Mouse (Mus musculus) CH12.LX (cell line): ENCODE data around the gene Ptpn4.

Experiments
- BHLHE40 ChIP-seq: IDR thresholded peaks from 2 replicates; pipeline ENCODE4 v1.6.1; 2011; ENCODE audit warnings: mild to moderate bottlenecking, low read depth, low read length, improper control_type of control experiment
- CTCF ChIP-seq, 2 experiments: IDR thresholded peaks in 1 of 2; conservative IDR thresholded peaks in 1 of 2; 2 replicates each; pipeline ENCODE4 v1.5.1; 2011 to 2012; ENCODE audit warnings: low read depth in 2 of 2, low read length in 2 of 2, improper control_type of control experiment in 1 of 2, inconsistent platforms in 1 of 2, mild to moderate bottlenecking in 1 of 2, moderate library complexity in 1 of 2
- EP300 ChIP-seq: IDR thresholded peaks from 2 replicates; pipeline ENCODE4 v1.6.1; 2011; ENCODE audit warnings: low read length, improper control_type of control experiment
- NRF1 ChIP-seq: IDR thresholded peaks from 2 replicates; pipeline ENCODE4 v1.6.1; 2014; ENCODE audit warnings: low read depth, mild to moderate bottlenecking, inconsistent platforms, low read length, improper control_type of control experiment, moderate library complexity
- POLR2A ChIP-seq: IDR thresholded peaks from 2 replicates; pipeline ENCODE4 v1.6.1; 2011; ENCODE audit warnings: low read depth, mild to moderate bottlenecking, improper control_type of control experiment, low read length
- RAD21 ChIP-seq: IDR thresholded peaks from 2 replicates; pipeline ENCODE4 v1.6.1; 2011; ENCODE audit warnings: low read depth, mild to moderate bottlenecking, low read length, improper control_type of control experiment, moderate library complexity

DNA sequence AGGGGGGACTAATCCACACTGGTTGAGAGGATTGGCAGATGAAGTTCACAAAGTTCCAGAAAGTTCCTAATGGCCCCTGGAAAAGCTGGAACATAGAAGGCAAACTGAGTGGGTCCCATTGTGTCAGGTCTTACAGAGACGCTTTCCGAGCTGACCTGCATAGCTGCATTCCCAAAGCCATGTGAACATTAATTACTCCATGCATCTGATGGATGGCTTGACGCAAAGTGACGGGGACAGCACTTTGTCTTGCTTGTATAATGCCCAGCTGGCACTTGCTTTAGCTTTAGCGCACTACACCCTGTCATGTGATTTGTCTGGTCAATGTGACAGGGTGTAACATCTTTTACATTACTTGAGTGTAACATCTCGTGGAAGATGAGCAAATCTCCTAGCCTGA is 27.9 kb upstream of the Ptpn4 start:
- no peak for TF ChIP-seq POLR2A
- no peak for TF ChIP-seq EP300
- no peak for TF ChIP-seq CTCF (conservative IDR thresholded peaks at IDR 0.05 in 1 of 2, IDR thresholded peaks at IDR 0.05 in 1 of 2; ENCODE audit: low read depth in 2 of 2, low read length in 2 of 2)
- TF ChIP-seq RAD21, result no peak
- TF ChIP-seq NRF1, result no peak
- no peak for TF ChIP-seq BHLHE40
